Mouse (Mus musculus) C2C12 (cell line): ENCODE data around the gene Smndc1.

ENCODE experiments used
- CEBPB ChIP-seq: IDR thresholded peaks from one replicate; pipeline ENCODE4 v1.6.1; 2011; ENCODE audit warnings: low read depth, mild to moderate bottlenecking, control low read depth, moderate library complexity
- CTCF ChIP-seq: IDR thresholded peaks from one replicate; pipeline ENCODE4 v1.5.1; 2011; ENCODE audit not compliant: control insufficient read depth, insufficient read depth, insufficient read length
- FOSL1 ChIP-seq: IDR thresholded peaks from one replicate; pipeline ENCODE4 v1.8.0; 2011; ENCODE audit warnings: mild to moderate bottlenecking, low read length; ENCODE audit not compliant: poor library complexity, insufficient read depth, severe bottlenecking
- MAX ChIP-seq: IDR thresholded peaks from one replicate; pipeline ENCODE4 v1.6.1; 2011; ENCODE audit warnings: mild to moderate bottlenecking, control low read depth
- MYOD1 ChIP-seq: IDR thresholded peaks from one replicate; pipeline ENCODE4 v1.6.1; 2011; ENCODE audit warnings: low read depth; ENCODE audit not compliant: control insufficient read depth, insufficient read length
- MYOG ChIP-seq: IDR thresholded peaks from one replicate; pipeline ENCODE4 v1.6.1; 2011; ENCODE audit not compliant: control insufficient read depth, insufficient read length; ENCODE audit errors: extremely low read depth
- USF1 ChIP-seq: IDR thresholded peaks from one replicate; pipeline ENCODE4 v1.6.1; 2011; ENCODE audit warnings: low read depth, mild to moderate bottlenecking, control low read depth, moderate library complexity

- TF ChIP-seq MYOG = no peak
- TF ChIP-seq CTCF = no peak
- TF ChIP-seq CEBPB = no peak
- no peak for TF ChIP-seq FOSL1
- TF ChIP-seq USF1 = no peak
- no peak for TF ChIP-seq MAX
- no peak for TF ChIP-seq MYOD1
Measured at GRCm38 (mm10) chr19:53353864-53354263, 36.5 kb downstream of the Smndc1 start.
